Mouse (Mus musculus): Measurements from ENCODE around the gene Urb1. TPM values are rescaled to one million over a fixed set of nuclear protein-coding genes. Genes with fewer than 3 reads are reported as not detected.

Urb1 gene
- polyA plus RNA-seq, 1 experiment from 2014 or later: 12.6 TPM

DNA sequence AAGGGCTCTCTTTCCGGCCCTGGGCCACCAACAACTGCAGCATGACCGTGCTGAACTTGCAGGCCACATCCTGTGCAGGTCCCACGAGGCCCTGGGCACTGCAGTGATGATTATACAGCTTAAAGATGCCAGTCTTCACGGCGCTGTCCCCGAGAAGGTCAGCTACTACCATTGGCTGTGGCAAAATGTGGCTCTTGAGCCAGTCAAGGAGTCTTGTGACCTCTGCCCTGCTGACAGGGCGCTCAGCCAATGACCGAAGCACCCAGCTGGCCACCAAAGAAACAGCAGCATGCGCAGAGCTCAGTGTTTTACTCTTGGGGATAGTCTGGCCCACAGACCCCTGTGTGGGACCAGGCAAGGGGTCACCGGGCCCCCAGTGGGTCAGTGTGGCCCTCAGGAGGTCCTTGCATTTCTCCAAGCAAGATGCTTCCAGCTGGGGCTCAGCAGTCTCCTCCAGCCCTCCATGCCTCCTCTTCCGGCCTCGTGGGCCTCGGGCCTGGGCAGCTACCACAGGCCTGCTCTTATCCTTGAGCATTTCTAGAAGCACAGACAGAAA lies 56.7 kb downstream of the Urb1 start:
- H3K36me3 ChIP-seq: peaks cover 69% of the 10 kb centered on the region

GRCm38 (mm10) chr16:90748169-90748568 lies 62.0 kb downstream of the Urb1 start:
- H3K27me3 ChIP-seq: no peaks in the 10 kb centered on the region; the same call in 1 of the 2 replicates
- no peaks in the 10 kb centered on the region for H3K9me3 ChIP-seq (replicated peaks)
- H3K4me3 ChIP-seq: no peak overlapping the region
- H3K36me3 ChIP-seq: peaks cover 26% of the 10 kb centered on the region
- no peak overlapping the region for H3K27ac ChIP-seq
- WGBS: 98% methylated on average over 7 of the region's 7 CpGs
- ATAC-seq (ENCODE audit: low FRiP score): no peak
- no peak overlapping the region for H3K4me2 ChIP-seq (replicated peaks)
- 0 out of 2 replicates have a peak, but pooled peaks cover 2% of the 10 kb centered on the region for H3K4me1 ChIP-seq
- H3K9ac ChIP-seq: no peak overlapping the region

More for the DNA sequence above, 56.7 kb downstream of the Urb1 start:
- no peak for ATAC-seq (ENCODE audit: low FRiP score)
- H3K9ac ChIP-seq: no peak overlapping the region
- no peak overlapping the region for H3K4me3 ChIP-seq
- H3K9me3 ChIP-seq (replicated peaks): no peaks in the 10 kb centered on the region
- WGBS: 93% methylated on average over 13 of the region's 13 CpGs
- no peak overlapping the region for H3K4me2 ChIP-seq (replicated peaks)
- H3K27me3 ChIP-seq: no peaks in the 10 kb centered on the region
- H3K27ac ChIP-seq: no peak overlapping the region
- H3K4me1 ChIP-seq: 0 out of 2 replicates have a peak, but pooled peaks cover 2% of the 10 kb centered on the region

GRCm38 (mm10) chr16:90747143-90747542 lies 63.1 kb downstream of the Urb1 start:
- Histone ChIP-seq H3K4me1 (peaks cover 6% of the 10 kb centered on the region), H3K27me3 (no peaks in the 10 kb centered on the region; the same call in 1 of the 2 replicates), H3K36me3 (peaks cover 16% of the 10 kb centered on the region; the same call in 1 of the 2 replicates), H3K9me3 (replicated peaks) (no peaks in the 10 kb centered on the region), H3K4me3 (no peak overlapping the region), H3K4me2 (replicated peaks) (no peak overlapping the region), H3K27ac (no peak overlapping the region), H3K9ac (no peak overlapping the region)
- ATAC-seq (ENCODE audit: low FRiP score): no peak
- WGBS: 89% methylated on average over 6 of the region's 6 CpGs

DNA sequence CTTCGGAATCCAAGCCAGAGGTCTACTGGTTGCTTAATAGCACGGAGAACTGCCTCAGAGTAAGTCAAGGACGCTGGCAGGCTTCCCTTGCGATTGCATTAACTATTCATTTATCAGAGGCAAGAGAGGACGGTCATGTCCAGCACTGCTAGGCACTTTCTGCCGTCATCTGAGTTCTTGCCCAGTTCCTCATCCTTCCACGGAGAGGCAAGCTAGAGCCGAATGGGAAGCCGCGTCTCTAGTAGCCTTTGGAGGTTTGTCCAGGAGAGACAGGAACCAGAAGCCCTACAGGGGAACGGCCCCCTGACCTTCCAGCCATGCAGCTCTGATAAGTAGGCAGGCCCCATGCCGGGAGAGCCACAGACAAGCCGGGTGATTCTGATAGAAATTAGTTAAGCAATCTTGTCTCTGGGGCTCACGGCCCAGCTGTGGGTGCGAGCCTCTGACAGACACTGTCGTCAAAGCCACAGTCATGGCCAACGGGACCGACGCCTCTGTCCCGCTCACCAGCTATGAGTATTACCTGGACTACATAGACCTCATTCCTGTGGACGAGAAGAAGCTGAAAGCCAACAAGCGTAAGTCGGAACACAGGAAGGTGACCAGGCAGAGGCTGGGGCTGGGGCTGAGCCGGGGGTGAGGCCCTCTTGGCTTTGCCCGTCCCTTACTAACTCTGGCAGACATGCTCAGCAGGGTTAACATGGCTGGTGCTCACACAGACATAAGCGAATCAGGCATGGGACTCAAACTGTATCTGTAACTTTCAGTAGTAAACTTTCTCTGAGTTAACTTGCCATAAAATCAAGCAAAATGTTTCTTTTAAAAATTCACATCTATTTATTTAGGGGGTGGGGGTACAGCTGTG lies 71.9 kb downstream of the Urb1 start, which contains the start of gene Mrap:
Mrap (plus strand) TSS at position 116 of the 865 bp plus-strand sequence.
- H3K4me2 ChIP-seq (replicated peaks): no peak within 1 kb of the TSS
- peaks cover 2% of the 10 kb centered on the region; the same call in 1 of the 2 replicates for H3K27me3 ChIP-seq
- WGBS: 87% methylated on average over 26 of the region's 26 CpGs
- H3K9ac ChIP-seq: no peak within 1 kb of the TSS
- peaks cover 14% of the 10 kb centered on the region for H3K4me1 ChIP-seq
- no peaks in the 10 kb centered on the region for H3K36me3 ChIP-seq
- no peak within 1 kb of the TSS for H3K4me3 ChIP-seq
- no peak within 1 kb of the TSS for H3K27ac ChIP-seq
- H3K9me3 ChIP-seq (replicated peaks): no peaks in the 10 kb centered on the region
- no peak for ATAC-seq (ENCODE audit: low FRiP score)

DNA sequence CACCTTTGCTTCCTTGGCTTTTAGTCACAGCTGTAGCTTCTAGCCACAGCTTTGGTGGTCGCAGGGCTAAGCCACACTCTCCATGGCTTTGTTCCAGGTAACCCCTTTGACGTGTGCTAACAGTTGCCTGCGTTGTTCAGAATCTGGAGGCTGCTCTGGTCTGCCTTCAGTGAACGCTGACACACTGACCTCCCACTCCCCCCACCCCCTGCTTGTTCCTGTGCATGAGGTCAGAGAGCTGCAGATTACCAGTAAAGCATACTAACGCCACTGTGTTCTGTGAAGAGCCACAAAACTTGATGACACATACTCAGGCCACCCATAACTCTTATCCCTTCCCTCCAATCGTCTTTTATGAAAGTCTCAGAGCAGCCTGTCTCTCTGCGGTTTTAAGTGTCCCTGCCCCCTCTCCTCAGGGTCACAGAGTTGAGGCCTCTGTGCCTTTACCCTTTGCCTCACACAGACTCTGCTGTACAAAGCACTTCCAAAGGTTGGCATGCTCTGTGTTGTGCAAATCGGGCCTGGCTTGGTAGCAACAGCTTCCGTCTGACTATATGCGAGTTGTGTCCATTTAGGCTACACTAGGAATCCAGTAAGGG lies 73.4 kb downstream of the Urb1 start:
- WGBS: 69% methylated on average over 10 of the region's 10 CpGs
- no peak for ATAC-seq (ENCODE audit: low FRiP score)
- Histone ChIP-seq H3K9me3 (replicated peaks) (no peaks in the 10 kb centered on the region), H3K4me1 (peaks cover 6% of the 10 kb centered on the region), H3K4me3 (no peak overlapping the region), H3K27me3 (peaks cover 2% of the 10 kb centered on the region; the same call in 1 of the 2 replicates), H3K27ac (no peak overlapping the region), H3K9ac (no peak overlapping the region), H3K4me2 (replicated peaks) (no peak overlapping the region), H3K36me3 (no peaks in the 10 kb centered on the region)

DNA sequence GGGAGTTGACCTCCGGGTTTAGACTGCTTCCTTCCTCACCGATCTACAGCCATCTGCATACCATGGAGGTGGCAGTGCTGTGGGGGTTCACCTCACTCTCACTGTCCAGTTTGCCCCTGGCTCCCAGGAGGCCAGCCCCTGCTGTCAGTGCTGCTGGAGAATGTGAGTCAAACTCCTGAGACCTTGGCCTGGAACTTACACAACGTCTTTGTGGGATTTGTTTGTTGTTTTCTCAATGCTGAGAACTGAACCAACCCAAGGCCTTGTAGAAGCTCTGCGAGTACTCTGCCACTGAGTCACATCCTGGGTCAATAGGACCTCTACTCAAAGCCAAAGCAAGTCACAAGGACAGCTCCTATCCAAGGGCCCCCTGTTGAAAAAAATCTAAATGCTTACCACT lies 74.6 kb downstream of the Urb1 start:
- Histone ChIP-seq H3K9me3 (replicated peaks) (no peaks in the 10 kb centered on the region), H3K4me2 (replicated peaks) (no peak overlapping the region), H3K36me3 (no peaks in the 10 kb centered on the region), H3K27me3 (peaks cover 2% of the 10 kb centered on the region; the same call in 1 of the 2 replicates), H3K27ac (no peak overlapping the region), H3K4me1 (no peaks in the 10 kb centered on the region), H3K9ac (no peak overlapping the region), H3K4me3 (no peak overlapping the region)
- ATAC-seq (ENCODE audit: low FRiP score): no peak
- WGBS: 73% methylated on average over 4 of the region's 4 CpGs

DNA sequence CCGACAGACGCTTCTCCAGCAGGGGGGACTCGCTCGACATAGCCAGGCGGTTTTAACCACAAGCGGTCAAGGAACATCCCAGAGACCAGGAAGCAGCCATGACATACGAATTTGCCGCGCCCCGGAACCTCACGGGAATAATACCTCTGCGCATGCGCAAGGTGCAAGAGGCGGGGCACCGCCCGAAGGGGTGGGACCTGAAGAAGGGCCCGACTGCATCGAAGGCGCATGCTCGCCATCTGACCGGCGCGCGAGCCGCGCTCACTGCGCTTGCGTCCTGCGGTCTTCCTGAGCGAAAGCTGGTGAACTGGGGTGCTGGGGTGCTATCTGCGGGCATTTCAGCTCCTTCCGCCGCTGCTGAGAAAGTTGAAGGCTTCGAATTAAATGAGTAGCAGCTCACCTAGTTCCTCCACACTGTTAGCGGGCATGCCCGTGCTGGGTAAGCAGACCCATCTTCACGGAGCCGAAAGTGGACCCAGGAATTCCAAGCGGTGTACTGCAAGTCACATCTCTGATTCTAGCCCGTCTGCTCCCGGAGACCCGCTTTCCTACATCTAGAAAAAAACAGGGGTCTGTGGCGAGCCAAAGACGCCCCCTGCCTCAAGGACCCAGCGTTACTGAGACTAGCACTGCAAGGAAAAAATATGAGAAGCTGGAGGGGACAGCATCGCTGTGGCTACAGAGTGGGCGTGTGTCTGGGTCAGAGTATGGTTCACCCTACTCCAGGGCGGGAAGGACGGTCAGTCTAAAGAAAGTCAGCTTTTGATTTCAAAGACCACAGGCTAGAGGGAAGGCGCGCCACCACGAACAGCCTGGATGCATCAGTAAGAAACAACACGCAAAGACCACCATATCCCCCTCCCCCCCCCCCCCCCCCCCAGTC lies 82.7 kb downstream of the Urb1 start, which contains the start of gene Mis18a:
Mis18a (minus strand) TSS at position 172 of the 883 bp plus-strand sequence.
- Histone ChIP-seq H3K4me3 (peak within 1 kb of the TSS; percentile 61), H3K4me1 (peaks cover 10% of the 10 kb centered on the region)
- ATAC-seq (ENCODE audit: low FRiP score): peak; percentile 97

GRCm38 (mm10) chr16:90726600-90727227 lies 83.5 kb downstream of the Urb1 start:
- Histone ChIP-seq H3K27ac (no peak overlapping the region), H3K9ac (peak overlapping the region; percentile 68), H3K9me3 (replicated peaks) (no peaks in the 10 kb centered on the region), H3K36me3 (peaks cover 10% of the 10 kb centered on the region), H3K4me2 (replicated peaks) (peak overlapping the region; percentile 97), H3K4me3 (peak overlapping the region; percentile 61), H3K4me1 (peaks cover 10% of the 10 kb centered on the region), H3K27me3 (no peaks in the 10 kb centered on the region)
- ATAC-seq (ENCODE audit: low FRiP score): peak; percentile 2; the same call in 1 of the 2 replicates
- WGBS: 6% methylated on average over 38 of the region's 38 CpGs

More for the DNA sequence above, 82.7 kb downstream of the Urb1 start, which contains the start of gene Mis18a:
- Histone ChIP-seq H3K27me3 (no peaks in the 10 kb centered on the region), H3K36me3 (peaks cover 10% of the 10 kb centered on the region), H3K4me2 (replicated peaks) (peak within 1 kb of the TSS; percentile 97), H3K9ac (peak within 1 kb of the TSS; percentile 68), H3K27ac (peak within 1 kb of the TSS; percentile 81), H3K9me3 (replicated peaks) (no peaks in the 10 kb centered on the region)
- 1% methylated on average over 53 of the region's 53 CpGs for WGBS

DNA sequence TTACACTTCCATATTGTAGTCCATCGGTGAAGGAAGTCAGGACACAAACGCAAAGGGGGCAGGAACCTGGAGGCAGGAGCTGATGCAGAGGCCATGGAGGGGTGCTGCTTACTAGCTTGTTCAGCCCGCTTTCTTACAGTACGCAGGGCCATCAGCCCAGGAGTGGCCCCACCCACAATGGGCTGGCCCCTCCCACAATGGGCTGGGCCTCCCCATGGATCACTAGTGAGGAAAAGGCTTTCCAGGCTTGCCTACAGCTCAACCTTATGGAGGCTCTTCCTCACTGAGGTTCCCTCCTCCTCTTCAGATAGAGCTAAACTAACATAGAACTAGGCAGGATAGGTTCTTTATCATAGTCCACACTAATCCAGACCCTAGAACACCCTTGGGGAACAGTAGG lies 86.2 kb downstream of the Urb1 start:
- H3K9me3 ChIP-seq (replicated peaks): no peaks in the 10 kb centered on the region
- no peak overlapping the region for H3K4me3 ChIP-seq
- peaks cover 10% of the 10 kb centered on the region for H3K4me1 ChIP-seq
- H3K27ac ChIP-seq: no peak overlapping the region
- H3K4me2 ChIP-seq (replicated peaks): no peak overlapping the region
- WGBS: 98% methylated on average over 4 of the region's 4 CpGs
- H3K36me3 ChIP-seq: peaks cover 26% of the 10 kb centered on the region
- H3K9ac ChIP-seq: no peak overlapping the region
- ATAC-seq (ENCODE audit: low FRiP score): no peak
- no peaks in the 10 kb centered on the region for H3K27me3 ChIP-seq

GRCm38 (mm10) chr16:90710313-90710712 lies 99.9 kb downstream of the Urb1 start:
- H3K9me3 ChIP-seq (replicated peaks): no peaks in the 10 kb centered on the region
- H3K4me1 ChIP-seq: peaks cover 20% of the 10 kb centered on the region
- peak overlapping the region; percentile 49 for H3K4me2 ChIP-seq (replicated peaks)
- ATAC-seq (ENCODE audit: low FRiP score): no peak
- H3K27ac ChIP-seq: peak overlapping the region; percentile 77
- peak overlapping the region; percentile 23; the same call in 1 of the 2 replicates for H3K9ac ChIP-seq
- no peaks in the 10 kb centered on the region for H3K36me3 ChIP-seq
- peak overlapping the region; percentile 20 for H3K4me3 ChIP-seq
- H3K27me3 ChIP-seq: no peaks in the 10 kb centered on the region; the same call in 1 of the 2 replicates
- 69% methylated on average over 12 of the region's 12 CpGs for WGBS

DNA sequence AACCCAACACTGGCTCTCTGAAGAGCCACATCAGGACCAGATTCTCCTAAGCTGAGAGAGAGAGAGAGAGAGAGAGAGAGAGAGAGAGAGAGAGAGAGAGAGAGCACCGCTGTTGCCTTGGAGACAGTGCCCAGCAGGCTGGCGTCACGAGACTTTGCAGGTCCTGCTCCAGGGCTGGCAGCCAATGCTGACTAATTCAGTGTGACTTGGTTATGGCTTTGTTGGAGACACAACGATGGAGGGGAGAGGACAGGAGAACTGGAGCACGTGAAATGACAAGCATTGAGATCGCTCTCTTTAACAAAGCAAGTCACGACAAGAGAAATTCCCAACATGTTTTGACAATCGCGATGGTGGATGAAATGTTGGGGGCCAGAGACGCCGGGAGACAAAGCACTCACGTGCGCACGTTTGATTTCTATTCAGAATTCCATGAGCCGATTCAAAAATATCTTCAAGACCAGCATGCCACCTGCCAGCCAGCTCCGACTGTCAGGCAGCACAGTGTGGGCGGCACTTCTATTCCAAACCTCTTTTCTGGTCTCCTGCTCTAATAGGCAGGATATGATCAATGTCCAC lies 100.4 kb downstream of the Urb1 start:
- Histone ChIP-seq H3K36me3 (no peaks in the 10 kb centered on the region), H3K9ac (peak overlapping the region; percentile 23; the same call in 1 of the 2 replicates), H3K4me1 (peaks cover 20% of the 10 kb centered on the region), H3K4me3 (peak overlapping the region; percentile 20), H3K27me3 (no peaks in the 10 kb centered on the region; the same call in 1 of the 2 replicates), H3K27ac (peak overlapping the region; percentile 77), H3K9me3 (replicated peaks) (no peaks in the 10 kb centered on the region), H3K4me2 (replicated peaks) (peak overlapping the region; percentile 49)
- WGBS: 21% methylated on average over 17 of the region's 17 CpGs
- peak; percentile 93 for ATAC-seq (ENCODE audit: low FRiP score)
